Mouse (Mus musculus) hindbrain, embryonic 16.5 days (tissue): Measurements from ENCODE around the gene Cabp7. TPM values are rescaled to one million over a fixed set of nuclear protein-coding genes. Genes with fewer than 3 reads are reported as not detected.

Source experiments
- ATAC-seq: fragments of 200-750 bp; cut with Nextera tagmentation; 2 replicates; pipeline ENCODE4 v1.8.0; 2017; ENCODE audit warnings: moderate TSS enrichment, moderate library complexity
- H3K27ac ChIP-seq: fragments of 300-500 bp; sonication (generic); 2 replicates; pipeline ENCODE4 v1.5.1; 2014; ENCODE audit warnings: low read depth, mild to moderate bottlenecking, control low read depth, low read length, moderate library complexity
- H3K27me3 ChIP-seq: fragments of 300-500 bp; sonication (generic); replicated peaks from 2 replicates; pipeline ENCODE4 v1.6.1; 2014; ENCODE audit warnings: low read length; ENCODE audit not compliant: control insufficient read depth, insufficient read depth
- H3K36me3 ChIP-seq: fragments of 300-500 bp; sonication (generic); 2 replicates; pipeline ENCODE4 v1.6.1; 2014; ENCODE audit warnings: mild to moderate bottlenecking, low read length, moderate library complexity, mixed read lengths; ENCODE audit not compliant: control insufficient read depth, insufficient read depth
- H3K4me1 ChIP-seq: fragments of 300-500 bp; sonication (generic); 2 replicates; pipeline ENCODE4 v1.6.1; 2014; ENCODE audit warnings: low read depth, low read length; ENCODE audit not compliant: control insufficient read depth, insufficient read depth
- H3K4me2 ChIP-seq: fragments of 300-500 bp; sonication (generic); 2 replicates; pipeline ENCODE4 v1.6.1; 2014; ENCODE audit warnings: mild to moderate bottlenecking, low read length, control low read depth, moderate library complexity
- H3K4me3 ChIP-seq: fragments of 300-500 bp; sonication (generic); 2 replicates; pipeline ENCODE4 v1.5.1; 2014; ENCODE audit warnings: mild to moderate bottlenecking, low read length, control low read depth, moderate library complexity
- H3K9ac ChIP-seq: fragments of 300-500 bp; sonication (generic); 2 replicates; pipeline ENCODE4 v1.6.1; 2014; ENCODE audit warnings: low read depth, mild to moderate bottlenecking, control low read depth, low read length, moderate library complexity
- H3K9me3 ChIP-seq: fragments of 300-500 bp; sonication (generic); 2 replicates; pipeline ENCODE4 v1.6.1; 2014; ENCODE audit warnings: mild to moderate bottlenecking, low read length, moderate library complexity; ENCODE audit not compliant: control insufficient read depth
- WGBS: fragments of 180-500 bp; shearing (Covaris S2); extraction: QIAGEN DNeasy Blood & Tissue Kit; methylation state at CpG from one replicate; pipeline ENCODE4 v1.1.7; 2014; 5-methylcytosine and 5-hydroxymethylcytosine counted together
- polyA plus RNA-seq: library from polyadenylated mRNA; unstranded; fragments of >200 nt; fragmentation: Nextera tagmentation; extraction: Ambion mirVana; gene quantifications from 2 replicates; pipeline ENCODE4 v1.2.1, GENCODE M21; 2015

Cabp7 gene
- polyA plus RNA-seq, 1 experiment from 2014 or later: 2.0 TPM

DNA sequence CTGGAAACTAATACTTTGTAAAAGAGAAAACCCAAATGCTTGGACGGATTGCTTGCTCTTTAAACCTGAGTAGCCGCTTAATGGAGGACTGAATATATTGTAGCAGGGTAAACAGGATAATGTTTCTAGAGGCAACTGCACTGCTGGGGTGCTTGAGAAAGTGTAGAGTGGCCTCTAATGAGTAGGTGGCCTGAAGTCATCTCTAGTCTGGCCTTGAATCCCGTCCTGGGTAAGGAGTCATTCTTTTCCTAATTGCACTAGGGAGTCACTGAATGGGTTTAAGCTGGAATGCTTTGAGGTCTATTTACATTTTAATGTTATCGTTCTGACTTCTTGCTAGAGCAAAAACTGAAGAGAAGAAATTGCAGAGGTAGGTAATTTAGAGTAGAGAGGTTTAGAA lies 41.4 kb downstream of the Cabp7 start:
- Histone ChIP-seq H3K36me3 (peaks cover 7% of the 10 kb centered on the region), H3K4me3 (peak overlapping the region; percentile 85), H3K4me1 (peaks cover 15% of the 10 kb centered on the region), H3K9ac (peak overlapping the region; percentile 76), H3K27me3 (no peaks in the 10 kb centered on the region), H3K4me2 (peak overlapping the region; percentile 95), H3K27ac (no peak overlapping the region), H3K9me3 (no peaks in the 10 kb centered on the region)
- ATAC-seq: no peak
- WGBS: 9% methylated on average over 4 of the region's 4 CpGs

DNA sequence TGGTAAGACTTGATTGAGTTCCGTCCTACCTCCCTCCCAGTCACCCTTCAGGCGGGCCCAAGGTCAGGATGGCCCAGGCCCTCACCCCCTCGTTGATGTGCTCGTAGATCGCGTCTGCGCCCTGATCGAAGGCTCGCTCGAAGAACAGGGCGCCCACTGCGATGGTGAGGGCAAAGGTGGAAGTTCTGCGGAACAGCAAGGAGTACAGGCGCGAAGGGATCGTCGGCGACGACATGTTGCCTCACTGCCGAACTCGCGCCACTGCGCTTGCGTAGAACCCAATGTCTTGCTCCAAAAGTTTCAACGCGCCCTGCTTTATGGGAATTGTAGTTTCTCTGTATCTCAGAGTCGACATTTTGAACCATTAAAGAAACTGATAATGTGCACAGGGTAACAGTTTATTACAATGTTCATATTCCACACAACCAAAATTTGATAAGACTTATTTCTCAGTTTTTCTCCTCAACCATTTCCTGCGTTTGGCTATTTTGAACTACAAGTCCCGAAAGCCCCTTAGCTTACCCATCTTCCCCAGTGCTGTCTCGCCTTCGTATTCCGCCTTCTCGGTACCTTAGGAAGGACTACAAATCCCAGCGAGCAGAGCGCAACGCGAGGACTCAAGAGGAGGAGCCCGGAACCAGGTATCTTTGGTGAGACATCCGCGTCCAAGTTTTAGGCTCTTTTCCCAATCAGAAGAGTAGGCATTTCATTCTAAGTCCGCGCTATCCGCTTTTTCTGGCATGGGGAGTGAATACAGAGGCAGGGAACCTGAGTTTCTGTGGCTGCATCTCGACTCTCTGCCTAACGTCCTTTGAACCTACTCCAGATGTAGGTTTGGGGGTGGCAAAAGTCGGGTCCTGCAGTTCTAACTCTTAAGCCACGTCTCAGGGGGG lies 42.3 kb downstream of the Cabp7 start, which contains the start of the genes Uqcr10 and Zmat5:
TSS of gene Uqcr10 (minus strand) at position 271 of the 893 bp plus-strand sequence.
TSS of gene Zmat5 (plus strand) at position 607 of the 893 bp plus-strand sequence.
- peak within 1 kb of the TSS; percentile 95 for H3K4me2 ChIP-seq
- 0% methylated on average over 47 of the region's 47 CpGs for WGBS
- H3K36me3 ChIP-seq: peaks cover 7% of the 10 kb centered on the region
- ATAC-seq: peak; percentile 99
- peak within 1 kb of the TSS; percentile 85 for H3K4me3 ChIP-seq
- H3K27me3 ChIP-seq: no peaks in the 10 kb centered on the region
- peaks cover 15% of the 10 kb centered on the region for H3K4me1 ChIP-seq
- H3K9ac ChIP-seq: peak within 1 kb of the TSS; percentile 95
- H3K27ac ChIP-seq: peak within 1 kb of the TSS; percentile 80
- H3K9me3 ChIP-seq: no peaks in the 10 kb centered on the region

DNA sequence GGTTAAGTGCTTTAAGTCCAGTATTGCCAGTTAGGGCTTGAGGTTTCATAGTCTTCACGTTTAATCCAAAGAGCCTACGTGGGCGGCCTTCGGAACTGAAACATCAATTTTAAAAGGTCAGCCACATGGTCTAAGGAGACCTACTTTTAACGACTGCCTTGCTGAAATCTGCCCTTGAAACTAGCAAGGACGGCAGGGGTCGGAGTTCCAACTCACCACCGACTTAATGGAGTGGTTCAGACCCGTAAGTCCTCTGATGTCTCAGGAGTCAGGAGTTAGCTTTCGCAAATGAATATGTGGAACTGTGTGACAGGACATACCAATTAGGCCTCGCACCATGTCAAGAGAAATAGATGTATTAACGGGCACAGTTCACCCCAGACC lies 42.9 kb downstream of the Cabp7 start:
- Histone ChIP-seq H3K27me3 (no peaks in the 10 kb centered on the region), H3K4me3 (peak overlapping the region; percentile 85), H3K4me1 (peaks cover 15% of the 10 kb centered on the region), H3K4me2 (peak overlapping the region; percentile 95), H3K27ac (peak overlapping the region; percentile 80), H3K9ac (peak overlapping the region; percentile 95), H3K9me3 (no peaks in the 10 kb centered on the region), H3K36me3 (peaks cover 7% of the 10 kb centered on the region)
- WGBS: 7% methylated on average over 12 of the region's 12 CpGs
- no peak for ATAC-seq

DNA sequence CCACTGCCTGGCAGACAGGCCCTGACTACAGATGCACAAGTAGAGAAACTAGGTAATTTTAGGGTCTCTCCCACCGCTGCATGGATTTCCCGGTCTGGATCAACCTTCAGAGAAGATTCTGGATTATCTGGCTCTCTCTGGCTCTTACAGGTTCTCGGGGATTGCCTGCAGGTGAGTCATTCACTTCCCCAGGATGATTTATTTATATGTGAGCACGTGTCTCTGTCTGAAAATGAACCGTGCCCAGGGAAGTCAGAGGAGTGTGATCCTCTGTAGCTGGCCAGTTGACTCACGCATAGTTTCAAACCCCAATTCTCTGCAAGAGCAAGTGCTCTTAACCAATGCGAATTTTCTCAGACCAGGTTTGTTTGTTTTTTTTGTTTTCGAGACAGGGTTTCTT lies 45.9 kb downstream of the Cabp7 start:
- H3K27me3 ChIP-seq: no peaks in the 10 kb centered on the region
- peaks cover 7% of the 10 kb centered on the region for H3K36me3 ChIP-seq
- H3K4me2 ChIP-seq: no peak overlapping the region
- no peak overlapping the region for H3K9ac ChIP-seq
- peaks cover 15% of the 10 kb centered on the region for H3K4me1 ChIP-seq
- WGBS: 87% methylated on average over 8 of the region's 8 CpGs
- ATAC-seq: no peak
- H3K9me3 ChIP-seq: no peaks in the 10 kb centered on the region
- H3K4me3 ChIP-seq: no peak overlapping the region
- no peak overlapping the region for H3K27ac ChIP-seq

DNA sequence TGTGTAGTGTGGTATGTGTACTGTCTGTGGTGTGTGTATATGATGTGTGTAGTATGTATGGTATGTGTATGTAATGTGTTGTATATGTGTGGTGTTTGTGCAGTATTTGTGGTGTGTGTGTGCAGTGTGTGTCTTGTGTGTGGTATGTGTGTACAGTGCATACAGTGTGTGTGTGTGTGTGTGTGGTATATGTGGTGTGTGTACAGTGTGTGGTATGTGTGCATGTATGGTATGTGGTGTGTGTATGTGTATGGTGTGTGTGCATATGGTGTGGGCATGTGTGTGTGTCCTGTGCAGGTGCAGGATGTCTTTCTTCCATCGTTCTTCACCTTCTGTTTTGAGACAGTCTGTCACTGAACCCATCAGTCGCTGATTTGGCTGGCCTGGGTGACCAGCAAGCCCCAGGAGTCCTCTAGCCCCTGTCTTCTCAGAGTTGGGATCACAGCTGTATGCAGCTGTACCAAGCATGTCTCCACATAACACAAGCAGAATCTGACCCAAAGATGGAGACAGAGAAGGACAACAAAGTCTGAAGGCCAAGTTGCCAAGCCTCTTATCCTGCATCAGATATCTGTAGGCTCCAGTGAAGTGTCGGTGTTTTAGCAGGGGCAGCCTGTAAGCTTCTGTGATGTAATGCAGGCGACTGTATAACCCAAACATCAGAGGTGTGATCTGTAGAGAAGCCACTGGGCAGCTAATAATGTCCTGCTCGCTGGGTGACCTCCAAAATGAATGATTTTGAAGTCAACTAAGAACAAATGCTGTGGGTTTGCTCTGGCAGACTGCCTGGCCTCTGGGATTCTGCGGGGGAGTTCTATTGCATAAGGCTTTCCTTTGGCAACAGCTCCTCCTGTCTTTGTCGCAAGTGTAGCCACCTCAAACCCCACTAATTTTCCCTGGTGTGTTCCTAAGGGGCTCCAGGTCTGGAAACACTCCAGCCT lies 49.3 kb downstream of the Cabp7 start:
- Histone ChIP-seq H3K9me3 (no peaks in the 10 kb centered on the region), H3K36me3 (peaks cover 7% of the 10 kb centered on the region), H3K27me3 (no peaks in the 10 kb centered on the region), H3K9ac (no peak overlapping the region), H3K4me2 (no peak overlapping the region), H3K27ac (no peak overlapping the region), H3K4me1 (no peaks in the 10 kb centered on the region), H3K4me3 (no peak overlapping the region)
- peak; percentile 40; the same call in 1 of the 2 replicates for ATAC-seq
- 61% methylated on average over 7 of the region's 7 CpGs for WGBS

DNA sequence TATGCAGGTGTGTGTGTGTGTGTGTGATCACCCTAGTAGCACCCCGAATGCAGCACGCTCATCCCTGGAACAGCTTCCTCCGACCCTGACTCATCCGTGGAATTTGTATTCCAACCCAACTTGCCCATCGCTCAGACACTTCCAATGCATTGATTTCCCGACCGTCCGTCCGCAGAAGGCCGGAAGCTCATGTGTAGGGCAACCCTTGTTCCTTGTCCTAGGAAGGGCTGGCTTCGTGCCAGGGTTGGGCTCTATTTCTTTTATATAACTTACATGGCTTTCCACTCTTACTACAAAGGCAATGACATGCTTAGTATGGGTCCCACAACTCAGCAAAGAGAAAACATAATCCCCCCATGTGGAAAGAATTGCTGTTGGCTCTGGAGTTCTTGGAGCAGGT lies 54.4 kb downstream of the Cabp7 start:
- no peaks in the 10 kb centered on the region for H3K27me3 ChIP-seq
- H3K4me3 ChIP-seq: no peak overlapping the region
- ATAC-seq: no peak
- no peaks in the 10 kb centered on the region for H3K36me3 ChIP-seq
- no peak overlapping the region for H3K27ac ChIP-seq
- H3K9me3 ChIP-seq: no peaks in the 10 kb centered on the region
- 79% methylated on average over 11 of the region's 11 CpGs for WGBS
- no peaks in the 10 kb centered on the region for H3K4me1 ChIP-seq
- H3K4me2 ChIP-seq: no peak overlapping the region
- no peak overlapping the region for H3K9ac ChIP-seq

DNA sequence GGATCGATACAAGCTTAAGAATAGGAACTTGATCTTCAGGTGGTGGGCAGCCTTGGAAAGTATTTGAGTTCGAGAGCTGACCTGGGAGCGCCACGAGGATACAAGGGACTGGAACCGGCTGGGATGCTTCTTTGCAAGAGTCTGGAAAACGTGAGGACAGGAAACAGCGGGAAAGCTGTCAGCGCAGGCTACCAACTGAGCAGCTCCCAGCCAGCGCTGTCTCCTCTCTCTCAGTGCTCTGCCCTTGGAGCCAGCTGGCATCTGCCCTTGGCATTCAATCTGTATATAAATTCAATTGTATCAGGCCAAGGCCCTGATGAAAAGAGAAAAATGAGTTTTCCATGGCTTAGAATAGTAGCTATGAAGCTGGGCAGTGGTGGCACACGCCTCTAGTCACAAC lies 55.4 kb downstream of the Cabp7 start:
- 56% methylated on average over 10 of the region's 10 CpGs for whole genome bisulfite sequencing
- no peaks in the 10 kb centered on the region for H3K4me1 ChIP-seq
- H3K4me2 ChIP-seq: no peak overlapping the region
- no peaks in the 10 kb centered on the region for H3K36me3 ChIP-seq
- H3K27me3 ChIP-seq: no peaks in the 10 kb centered on the region
- H3K9ac ChIP-seq: no peak overlapping the region
- peak; percentile 48; the same call in 1 of the 2 replicates for ATAC-seq
- H3K4me3 ChIP-seq: no peak overlapping the region
- H3K27ac ChIP-seq: no peak overlapping the region
- no peaks in the 10 kb centered on the region for H3K9me3 ChIP-seq

DNA sequence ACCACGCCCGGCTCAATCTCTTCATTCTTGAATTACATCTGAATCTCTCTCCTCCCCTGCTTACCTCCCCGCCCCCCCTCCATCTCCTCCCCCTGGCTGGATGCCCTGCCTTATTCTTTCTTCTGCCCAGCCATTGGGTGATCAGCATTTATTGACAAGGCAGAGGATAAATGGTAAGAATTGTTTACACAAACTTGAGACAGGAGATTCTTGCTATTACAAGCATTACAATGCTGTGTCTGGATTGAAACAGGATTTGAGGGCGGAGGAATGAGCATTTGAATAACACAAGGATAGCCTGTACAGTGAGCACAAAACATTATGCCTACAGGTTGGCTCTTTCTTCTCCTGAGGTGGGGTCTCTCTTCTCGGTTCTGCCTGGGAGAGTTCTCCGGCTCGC lies 56.2 kb downstream of the Cabp7 start:
- 82% methylated on average over 7 of the region's 7 CpGs for WGBS
- no peaks in the 10 kb centered on the region for H3K36me3 ChIP-seq

More for the DNA sequence above, 56.2 kb downstream of the Cabp7 start:
- no peaks in the 10 kb centered on the region for H3K27me3 ChIP-seq
- H3K4me1 ChIP-seq: no peaks in the 10 kb centered on the region
- no peak overlapping the region for H3K27ac ChIP-seq
- H3K9me3 ChIP-seq: no peaks in the 10 kb centered on the region
- no peak overlapping the region for H3K4me2 ChIP-seq
- no peak overlapping the region for H3K9ac ChIP-seq
- no peak overlapping the region for H3K4me3 ChIP-seq
- ATAC-seq: no peak
